Mouse (Mus musculus): Measurements from ENCODE around the gene Asb1.

Asb1 gene

DNA sequence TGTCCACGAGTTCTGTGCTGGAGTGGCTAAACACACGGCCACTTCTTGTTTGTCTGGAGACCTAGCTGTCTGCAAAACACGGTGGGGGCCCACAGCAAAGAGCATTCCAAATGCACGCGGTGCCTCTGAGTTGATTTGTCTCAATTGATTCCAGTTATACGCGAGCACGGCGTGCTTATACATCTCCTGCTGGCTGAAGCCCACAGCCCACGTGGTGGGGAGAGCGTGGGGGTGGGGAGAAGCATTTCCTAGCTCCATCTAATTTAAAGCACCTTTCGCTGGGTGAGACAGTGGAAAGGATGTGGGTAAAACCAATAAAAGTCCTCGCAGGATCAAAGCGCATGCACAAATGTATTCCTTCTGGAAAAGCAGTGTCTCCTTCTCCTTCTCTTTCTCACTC is 65.3 kb downstream of the Asb1 start:
- DNase-seq (ENCODE audit: extremely low spot score, low spot score): no peak

DNA sequence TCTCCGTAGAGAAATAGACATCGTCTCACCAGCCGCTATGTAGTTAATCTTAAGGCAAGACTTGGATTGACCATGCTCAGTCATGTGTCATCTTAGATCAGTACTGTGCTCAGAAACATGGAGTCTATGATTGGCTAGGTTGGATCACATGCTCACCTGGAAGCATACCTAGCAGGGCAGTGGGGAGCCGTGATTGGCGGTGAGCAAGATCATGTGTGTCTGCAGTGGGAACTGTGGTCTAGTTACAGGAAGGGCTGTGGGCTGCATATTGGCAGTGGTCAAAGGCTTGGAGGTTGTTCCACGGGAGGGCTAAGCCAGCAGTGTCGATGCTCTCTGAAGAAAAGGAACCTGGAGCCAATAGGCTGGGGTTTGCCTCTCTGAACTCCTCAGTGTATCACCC is 66.4 kb downstream of the Asb1 start:
- no peak for DNase-seq (ENCODE audit: extremely low spot score, low spot score)

DNA sequence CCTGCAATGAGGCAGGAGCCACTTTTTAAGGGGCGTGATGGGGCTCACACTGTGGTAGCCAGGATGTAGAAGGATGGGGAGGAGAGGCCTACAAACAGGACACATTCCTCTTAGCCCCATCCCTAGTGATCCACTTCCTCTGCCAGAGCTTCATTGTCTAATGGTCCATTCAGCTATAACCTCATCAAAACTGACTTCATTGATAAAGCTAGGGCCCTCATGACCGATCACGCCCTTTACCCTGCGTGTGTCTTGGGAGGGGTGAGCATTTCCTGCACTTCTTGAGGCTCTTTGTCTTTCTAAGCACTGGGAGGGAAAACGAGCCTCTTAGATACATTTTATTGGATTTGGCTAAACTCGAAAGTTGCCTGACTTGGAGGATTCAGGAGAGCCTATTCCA is 66.8 kb downstream of the Asb1 start:
- DNase-seq (ENCODE audit: extremely low spot score, low spot score): no peak
